Comparison of ENCODE assay signal across 21 mouse cellular contexts in genomic region chr1:189052189-189052588, GRCm38 (mm10).
"Had no signal": no experiment of that assay in that cellular context is flagged by ENCODE, and none has a peak within 500 bp of the region (broad histone marks: within the 10 kb centered on the region; RNA-seq: fewer than 3 reads in every experiment).

No protein-coding gene starts in this region.

- H3K9ac ChIP-seq: kidney, embryonic 15.5 days; limb, embryonic 12.5 days; limb, embryonic 15.5 days; liver, embryonic 14.5 days; liver, postnatal 0 days; lung, embryonic 14.5 days; midbrain, embryonic 12.5 days; midbrain, embryonic 15.5 days; neural tube, embryonic 12.5 days; neural tube, embryonic 15.5 days; stomach, embryonic 15.5 days had no signal

- H3K27ac ChIP-seq: kidney, embryonic 15.5 days; left cerebral cortex, adult 2 months; limb, embryonic 12.5 days; limb, embryonic 15.5 days; liver, embryonic 14.5 days; macrophage; midbrain, embryonic 12.5 days; midbrain, embryonic 15.5 days; neural tube, embryonic 12.5 days; neural tube, embryonic 15.5 days; stomach, embryonic 15.5 days had no signal

- H3K9me3 ChIP-seq: kidney, embryonic 15.5 days; limb, embryonic 12.5 days; limb, embryonic 15.5 days; midbrain, embryonic 12.5 days; midbrain, embryonic 15.5 days; neural tube, embryonic 12.5 days; neural tube, embryonic 15.5 days; stomach, embryonic 15.5 days had no signal

- H3K4me2 ChIP-seq: kidney, embryonic 15.5 days; limb, embryonic 12.5 days; limb, embryonic 15.5 days; liver, embryonic 11.5 days; lung, embryonic 14.5 days; midbrain, embryonic 12.5 days; midbrain, embryonic 15.5 days; neural tube, embryonic 12.5 days; neural tube, embryonic 15.5 days; stomach, embryonic 15.5 days had no signal

- ATAC-seq: liver, postnatal 0 days; lung, postnatal 0 days; midbrain, embryonic 15.5 days had no signal

- H3K36me3 ChIP-seq: kidney, embryonic 15.5 days; limb, embryonic 12.5 days; limb, embryonic 15.5 days; midbrain, embryonic 12.5 days; midbrain, embryonic 15.5 days; neural tube, embryonic 12.5 days; neural tube, embryonic 15.5 days; stomach, embryonic 15.5 days had no signal

- H3K4me1 ChIP-seq: kidney, embryonic 15.5 days; limb, embryonic 15.5 days; midbrain, embryonic 12.5 days; midbrain, embryonic 15.5 days; neural tube, embryonic 12.5 days; neural tube, embryonic 15.5 days; stomach, embryonic 15.5 days had no signal

- DNase-seq: kidney, postnatal 10 days; kidney, postnatal 36 days; liver, postnatal 0 days; lung, embryonic 14.5 days; retina, postnatal 1 day; right cerebral cortex, postnatal 25 days; spleen, adult 18-20 months; thymus, postnatal 25 days had no signal

- H3K4me3 ChIP-seq: kidney, embryonic 15.5 days; left cerebral cortex, adult 2 months; limb, embryonic 12.5 days; limb, embryonic 15.5 days; midbrain, embryonic 12.5 days; midbrain, embryonic 15.5 days; neural tube, embryonic 12.5 days; neural tube, embryonic 15.5 days; stomach, embryonic 15.5 days had no signal

- H3K27me3 ChIP-seq: kidney, embryonic 15.5 days; limb, embryonic 12.5 days; limb, embryonic 15.5 days; midbrain, embryonic 12.5 days; midbrain, embryonic 15.5 days; neural tube, embryonic 12.5 days; neural tube, embryonic 15.5 days; stomach, embryonic 15.5 days had no signal
